Mouse (Mus musculus) lung, embryonic 14.5 days (tissue): ENCODE measurements around the gene Casd1. TPM values are rescaled to one million over a fixed set of nuclear protein-coding genes. Genes with fewer than 3 reads are reported as not detected.
A peak's percentile ranks its signal among the peaks of the same experiment; 100 is the strongest.

ENCODE experiments used
- ATAC-seq: fragments of 200-750 bp; cut with Nextera tagmentation; 2 replicates; pipeline ENCODE4 v1.8.0; 2017; ENCODE audit warnings: mild to moderate bottlenecking, moderate TSS enrichment, moderate library complexity; ENCODE audit not compliant: insufficient read depth
- DNase-seq: peaks from one replicate; pipeline ENCODE4 v3.0.0-alpha.2; 2015
- H3K27ac ChIP-seq: fragments of 300-500 bp; sonication (generic); 2 replicates; pipeline ENCODE4 v1.5.1; 2014; ENCODE audit warnings: low read depth, mild to moderate bottlenecking, moderate library complexity
- H3K27me3 ChIP-seq: fragments of 300-500 bp; sonication (generic); 2 replicates; pipeline ENCODE4 v1.6.1; 2014; ENCODE audit warnings: low read length, control low read depth; ENCODE audit not compliant: insufficient read depth
- H3K36me3 ChIP-seq: fragments of 300-500 bp; sonication (generic); 2 replicates; pipeline ENCODE4 v1.6.1; 2014; ENCODE audit warnings: control low read depth; ENCODE audit not compliant: insufficient read depth
- H3K4me1 ChIP-seq: fragments of 300-500 bp; sonication (generic); 2 replicates; pipeline ENCODE4 v1.6.1; 2014; ENCODE audit warnings: antibody characterized with exemption, control low read depth; ENCODE audit not compliant: insufficient read depth
- H3K4me2 ChIP-seq: fragments of 300-500 bp; sonication (generic); 2 replicates; pipeline ENCODE4 v1.6.1; 2014; ENCODE audit warnings: mild to moderate bottlenecking
- H3K4me3 ChIP-seq: fragments of 300-500 bp; sonication (generic); 2 replicates; pipeline ENCODE4 v1.5.1; 2014; ENCODE audit warnings: low read depth, low read length
- H3K9ac ChIP-seq: fragments of 300-500 bp; sonication (generic); 2 replicates; pipeline ENCODE4 v1.6.1; 2014
- H3K9me3 ChIP-seq: fragments of 300-500 bp; sonication (generic); 2 replicates; pipeline ENCODE4 v1.6.1; 2016; ENCODE audit warnings: low read depth, low read length, control low read depth
- CTCF ChIP-seq: IDR thresholded peaks from 2 replicates; pipeline ENCODE4 v1.5.1; 2016; ENCODE audit warnings: antibody characterized with exemption, low read depth
- WGBS: fragments of 180-500 bp; shearing (Covaris S2); extraction: QIAGEN DNeasy Blood & Tissue Kit; methylation state at CpG from one replicate; pipeline ENCODE4 v1.1.7; 2014; 5-methylcytosine and 5-hydroxymethylcytosine counted together
- polyA plus RNA-seq: library from polyadenylated mRNA; unstranded; fragments of >200 nt; fragmentation: Nextera tagmentation; extraction: Ambion mirVana; gene quantifications from 2 replicates; pipeline ENCODE4 v1.2.1, GENCODE M21; 2014

The Casd1 gene
- 43.3 and 46.5 TPM in 2 replicates for polyA plus RNA-seq

GRCm38 (mm10) chr6:4600658-4601296 is at the start of gene Casd1:
Gene Casd1 (plus strand): TSS chr6:4600839.
- Histone ChIP-seq H3K4me2 (peak within 1 kb of the TSS; percentile 76), H3K27ac (peak within 1 kb of the TSS; percentile 96), H3K27me3 (no peaks in the 10 kb centered on the region), H3K9ac (peak within 1 kb of the TSS; percentile 98), H3K4me3 (peak within 1 kb of the TSS; percentile 76), H3K9me3 (no peaks in the 10 kb centered on the region), H3K4me1 (peaks cover 10% of the 10 kb centered on the region; the same call in 1 of the 2 replicates), H3K36me3 (no peaks in the 10 kb centered on the region)
- DNase-seq (peak; percentile 83), ATAC-seq (peak; percentile 86)
- no peak for TF ChIP-seq CTCF
- WGBS: under 1% methylated on average over 61 of the region's 64 CpGs

- Histone ChIP-seq H3K4me2 (no peak overlapping the region), H3K27ac (no peak overlapping the region), H3K36me3 (no peaks in the 10 kb centered on the region), H3K9ac (no peak overlapping the region), H3K4me3 (no peak overlapping the region), H3K27me3 (no peaks in the 10 kb centered on the region), H3K4me1 (peaks cover 3% of the 10 kb centered on the region; the same call in 1 of the 2 replicates), H3K9me3 (no peaks in the 10 kb centered on the region)
- no peak for DNase-seq
- ATAC-seq: no peak
- TF ChIP-seq CTCF: no peak
- WGBS: 62% methylated on average over 6 of the region's 6 CpGs
These were observed 45.3 kb upstream of the Casd1 start for GRCm38 (mm10) chr6:4555366-4555765.

GRCm38 (mm10) chr6:4557086-4557485 is 43.6 kb upstream of the Casd1 start:
- no peaks in the 10 kb centered on the region for H3K36me3 ChIP-seq
- peaks cover 10% of the 10 kb centered on the region for H3K4me1 ChIP-seq
- no peak overlapping the region for H3K27ac ChIP-seq
- H3K4me3 ChIP-seq: no peak overlapping the region
- H3K9me3 ChIP-seq: no peaks in the 10 kb centered on the region
- no peak for TF ChIP-seq CTCF
- no peaks in the 10 kb centered on the region for H3K27me3 ChIP-seq
- DNase-seq: no peak
- 52% methylated on average over 8 of the region's 8 CpGs for WGBS
- no peak overlapping the region for H3K9ac ChIP-seq
- H3K4me2 ChIP-seq: no peak overlapping the region
- ATAC-seq: no peak

- Histone ChIP-seq H3K36me3 (no peaks in the 10 kb centered on the region), H3K4me2 (no peak overlapping the region), H3K27ac (no peak overlapping the region), H3K9ac (no peak overlapping the region), H3K4me1 (peaks cover 10% of the 10 kb centered on the region), H3K4me3 (no peak overlapping the region), H3K9me3 (no peaks in the 10 kb centered on the region), H3K27me3 (no peaks in the 10 kb centered on the region)
- WGBS: 13% methylated on average over 7 of the region's 7 CpGs
- peak; percentile 86 for DNase-seq
- ATAC-seq: peak; percentile 70
- peak; percentile 78 for TF ChIP-seq CTCF
These were observed 43.0 kb upstream of the Casd1 start for GRCm38 (mm10) chr6:4557678-4558077.

- peak overlapping the region; percentile 14; the same call in 1 of the 2 replicates for H3K27ac ChIP-seq
- no peak overlapping the region for H3K4me3 ChIP-seq
- no peak overlapping the region; the same call in 1 of the 2 replicates for H3K4me2 ChIP-seq
- ATAC-seq (peak; percentile 65), DNase-seq (peak; percentile 82)
- WGBS: 8% methylated on average over 11 of the region's 11 CpGs
- H3K36me3 ChIP-seq: no peaks in the 10 kb centered on the region
- peaks cover 10% of the 10 kb centered on the region for H3K4me1 ChIP-seq
- no peak for TF ChIP-seq CTCF
- no peaks in the 10 kb centered on the region for H3K9me3 ChIP-seq
- H3K27me3 ChIP-seq: no peaks in the 10 kb centered on the region
- no peak overlapping the region for H3K9ac ChIP-seq
These were observed 39.5 kb upstream of the Casd1 start for GRCm38 (mm10) chr6:4561156-4561555.

- Histone ChIP-seq H3K27me3 (no peaks in the 10 kb centered on the region), H3K9me3 (no peaks in the 10 kb centered on the region), H3K4me3 (no peak overlapping the region), H3K27ac (peak overlapping the region; percentile 14; the same call in 1 of the 2 replicates), H3K4me2 (no peak overlapping the region; the same call in 1 of the 2 replicates), H3K36me3 (no peaks in the 10 kb centered on the region), H3K9ac (no peak overlapping the region), H3K4me1 (peaks cover 10% of the 10 kb centered on the region)
- peak; percentile 23; the same call in 1 of the 2 replicates for ATAC-seq
- no peak for DNase-seq
- TF ChIP-seq CTCF: no peak
These were observed 39.0 kb upstream of the Casd1 start for GRCm38 (mm10) chr6:4561621-4562020.

- H3K4me1 ChIP-seq: peaks cover 10% of the 10 kb centered on the region
- ATAC-seq (peak; percentile 50; the same call in 1 of the 2 replicates), DNase-seq (peak; percentile 75)
- TF ChIP-seq CTCF: no peak
- no peaks in the 10 kb centered on the region for H3K36me3 ChIP-seq
- WGBS: 41% methylated on average over 1 of the region's 1 CpGs
- H3K4me3 ChIP-seq: no peak overlapping the region
- no peaks in the 10 kb centered on the region for H3K27me3 ChIP-seq
- no peaks in the 10 kb centered on the region for H3K9me3 ChIP-seq
- no peak overlapping the region for H3K4me2 ChIP-seq
- no peak overlapping the region for H3K9ac ChIP-seq
- 0 out of 2 replicates have a peak overlapping the region, but pooled peaks have one; percentile 10 for H3K27ac ChIP-seq
These were observed 38.2 kb upstream of the Casd1 start for GRCm38 (mm10) chr6:4562401-4562800.
